Mouse (Mus musculus) liver, embryonic 14.5 days (tissue): Measurements from ENCODE around the gene Spsb2.

Experiments used
- CTCF ChIP-seq: IDR thresholded peaks from 2 replicates; pipeline ENCODE4 v1.5.1; 2016; ENCODE audit warnings: antibody characterized with exemption, low read depth, control low read depth
- EP300 ChIP-seq: IDR thresholded peaks from 2 replicates; pipeline ENCODE4 v1.6.1; 2016; ENCODE audit warnings: antibody characterized with exemption, low read depth

- TF ChIP-seq CTCF (no peak), EP300 (no peak)
Measured at GRCm38 (mm10) chr6:124779984-124780416, 28.5 kb upstream of the Spsb2 start.
